Mouse (Mus musculus): ENCODE results near the gene Uso1.
"Not testable (repeated sequence)": the region's sequence is repeated elsewhere in the genome, so short reads cannot be mapped to it uniquely, and the experiment has no call there.

The Uso1 gene

DNA sequence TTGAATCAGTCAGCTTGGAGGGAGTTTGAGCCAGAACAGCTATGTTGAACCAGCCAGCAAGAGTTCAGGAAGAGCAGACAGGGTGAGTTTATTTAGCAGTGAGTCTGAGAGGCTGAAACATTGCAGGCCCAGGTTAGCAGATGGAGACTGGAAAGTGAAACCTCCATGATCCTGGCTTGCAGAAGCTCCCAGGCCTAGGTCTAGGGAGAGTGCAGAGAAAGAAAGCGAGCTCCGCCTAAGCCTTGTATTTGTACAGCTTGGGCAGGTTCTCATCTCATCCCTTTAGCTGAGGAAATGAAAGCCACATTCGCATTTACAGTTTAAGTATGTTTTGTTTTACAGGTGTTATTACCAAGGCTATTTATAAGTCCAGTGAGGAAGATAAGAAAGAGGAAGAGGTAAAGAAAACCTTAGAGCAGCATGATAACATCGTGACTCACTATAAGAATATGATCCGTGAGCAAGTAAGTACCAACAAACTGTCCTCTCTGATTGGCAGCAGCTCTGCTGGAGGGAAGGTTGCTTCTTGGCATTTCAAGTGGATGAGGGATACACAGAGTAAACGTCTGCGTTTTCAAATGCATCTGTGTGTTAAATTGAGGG, 51.2 kb downstream of the Uso1 start:
- DNase-seq (ENCODE audit: extremely low spot score, low spot score) = no peak

- DNase-seq (ENCODE audit: extremely low spot score, low spot score) = not testable (repeated sequence)
These were observed 58.0 kb downstream of the Uso1 start for GRCm38 (mm10) chr5:92195716-92196115.

DNA sequence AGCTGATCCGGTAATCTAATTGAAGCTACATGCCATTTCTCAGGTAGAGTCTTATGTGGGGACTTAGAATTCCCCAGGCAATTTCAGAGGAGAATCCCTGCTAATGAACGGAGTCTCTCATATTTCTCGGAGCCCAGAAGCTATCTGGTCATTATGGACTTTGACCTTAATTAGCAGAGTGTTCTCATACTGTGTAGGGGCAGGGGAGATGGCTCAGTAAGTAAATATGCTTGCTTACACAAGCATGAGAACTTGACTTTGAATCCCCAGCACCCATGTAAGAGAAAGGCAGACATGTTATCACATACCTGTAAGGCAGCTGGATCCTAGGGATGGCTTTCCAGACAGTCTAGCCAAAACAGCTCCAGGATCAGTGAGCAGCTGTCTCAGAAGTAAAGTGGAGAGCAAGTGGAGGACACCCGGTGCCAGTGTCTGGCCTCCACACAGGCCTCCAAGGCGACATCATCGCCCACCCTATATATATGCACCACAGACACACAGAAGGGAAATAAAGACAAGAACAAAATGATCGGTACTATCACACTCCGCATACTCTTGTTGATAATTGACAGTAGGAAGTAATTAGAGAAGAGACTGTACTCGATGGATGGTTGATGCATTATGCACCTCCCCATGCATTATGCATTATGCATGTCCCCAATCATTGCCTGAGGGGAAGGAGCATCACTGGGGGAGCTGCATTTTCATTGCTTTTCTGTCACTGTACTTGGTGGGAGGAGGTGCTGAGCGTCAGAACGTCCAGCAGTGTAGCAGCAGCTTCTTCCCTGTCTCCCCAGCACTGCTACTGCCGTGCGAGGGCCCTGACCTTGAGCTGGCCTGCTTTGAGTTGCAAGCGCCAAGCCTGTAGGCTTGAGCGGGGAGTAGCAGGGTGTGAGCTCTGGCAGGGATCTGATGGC, 59.4 kb downstream of the Uso1 start:
- no peak for DNase-seq (ENCODE audit: extremely low spot score, low spot score)

DNA sequence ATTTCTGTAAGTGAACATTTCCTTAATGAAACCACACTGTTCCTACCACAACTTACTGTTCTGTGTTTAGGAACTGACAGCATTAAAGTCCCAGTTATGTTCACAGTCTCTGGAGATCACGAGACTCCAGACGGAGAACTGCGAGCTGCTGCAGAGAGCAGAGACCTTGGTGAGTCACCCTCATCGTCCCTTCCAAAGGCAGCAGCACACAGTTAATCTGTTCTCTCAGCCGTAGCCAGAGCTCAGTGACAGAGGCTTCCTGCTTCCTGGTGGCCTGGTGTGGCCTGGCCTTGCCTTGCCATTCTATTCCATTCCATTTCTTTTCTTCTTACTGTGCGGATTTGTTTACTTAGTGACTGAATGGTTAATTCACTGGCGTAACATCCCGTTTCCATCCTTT, 60.5 kb downstream of the Uso1 start:
- no peak for DNase-seq (ENCODE audit: extremely low spot score, low spot score)

DNA sequence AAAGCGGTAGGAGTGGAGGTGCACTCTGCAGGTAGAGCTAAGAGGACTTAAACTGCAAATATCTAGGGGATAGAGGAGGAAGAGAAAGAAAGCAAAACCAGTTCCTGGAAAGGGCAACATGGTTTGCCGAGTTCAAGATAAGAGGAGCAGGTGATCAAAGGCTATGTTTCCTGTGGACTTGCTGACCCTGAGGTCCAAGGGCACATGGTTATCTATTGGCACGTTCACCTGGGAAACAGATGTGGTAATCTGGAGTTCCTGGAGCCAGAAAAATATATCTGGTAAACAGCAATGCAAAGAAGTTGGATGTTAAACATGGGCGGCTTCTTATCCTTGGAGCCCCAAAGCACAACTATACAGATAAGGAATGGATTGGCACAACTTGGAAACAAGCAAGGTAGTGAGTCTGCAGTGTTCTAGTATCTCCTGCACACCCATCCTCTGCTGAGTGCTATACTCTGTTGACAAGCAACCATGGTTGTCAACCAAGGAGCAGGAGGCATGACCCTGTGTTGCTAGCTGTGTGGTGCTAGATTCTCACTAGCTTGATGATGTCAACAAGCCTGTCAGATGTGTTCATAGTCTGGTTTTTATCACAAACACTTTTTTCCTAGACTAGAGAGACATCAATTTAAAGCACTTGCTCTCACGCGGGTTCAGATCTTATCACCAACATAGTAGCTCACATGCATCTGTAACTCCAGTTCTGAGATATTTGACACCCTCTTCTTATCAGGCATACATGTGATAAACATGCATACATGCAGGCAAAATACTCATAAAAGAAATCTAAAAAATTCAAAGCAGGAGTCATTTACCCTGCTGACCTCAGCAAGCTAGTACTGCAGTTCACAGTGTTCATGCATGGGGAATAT, 66.7 kb downstream of the Uso1 start:
- no peak for DNase-seq (ENCODE audit: extremely low spot score, low spot score)

DNA sequence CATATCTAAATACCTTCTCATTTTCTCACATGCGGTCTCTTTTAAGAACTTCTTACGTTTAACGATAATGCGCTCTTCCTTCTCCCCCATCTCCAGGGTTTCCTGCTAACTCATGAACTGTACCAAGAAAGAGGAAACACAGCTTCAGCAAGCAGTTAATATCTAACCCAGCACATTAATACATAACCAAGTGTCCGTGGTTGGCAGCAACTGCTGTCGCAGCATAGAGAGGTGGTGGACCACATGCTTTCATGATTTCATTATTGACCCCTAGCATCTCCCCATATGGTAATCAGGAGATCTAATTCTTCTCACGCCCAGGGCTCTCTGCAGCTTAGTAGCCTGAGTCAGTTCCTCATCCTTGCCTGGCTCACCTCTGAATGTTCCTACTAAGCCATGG, 67.4 kb downstream of the Uso1 start:
- no peak for DNase-seq (ENCODE audit: extremely low spot score, low spot score)

DNA sequence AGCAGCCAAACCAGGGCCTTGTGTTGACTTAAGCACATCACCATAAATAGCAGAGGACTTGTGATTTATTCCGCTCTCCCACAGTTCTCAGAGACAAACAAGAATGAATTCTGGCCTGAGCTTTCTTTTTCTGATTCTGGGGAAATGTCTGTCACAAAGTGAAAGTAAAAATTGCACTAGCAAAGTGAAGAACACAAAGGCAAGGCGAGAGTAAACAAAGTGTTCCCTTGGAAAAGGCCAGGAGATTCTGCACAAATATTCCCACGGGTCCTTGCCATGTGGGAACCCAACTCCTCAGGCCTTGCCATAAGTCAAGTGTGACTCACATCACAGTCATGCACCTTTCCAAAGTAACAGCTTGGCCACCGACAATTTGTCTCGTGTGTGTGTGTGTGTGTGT, 68.0 kb downstream of the Uso1 start:
- DNase-seq (ENCODE audit: extremely low spot score, low spot score) = no peak

DNA sequence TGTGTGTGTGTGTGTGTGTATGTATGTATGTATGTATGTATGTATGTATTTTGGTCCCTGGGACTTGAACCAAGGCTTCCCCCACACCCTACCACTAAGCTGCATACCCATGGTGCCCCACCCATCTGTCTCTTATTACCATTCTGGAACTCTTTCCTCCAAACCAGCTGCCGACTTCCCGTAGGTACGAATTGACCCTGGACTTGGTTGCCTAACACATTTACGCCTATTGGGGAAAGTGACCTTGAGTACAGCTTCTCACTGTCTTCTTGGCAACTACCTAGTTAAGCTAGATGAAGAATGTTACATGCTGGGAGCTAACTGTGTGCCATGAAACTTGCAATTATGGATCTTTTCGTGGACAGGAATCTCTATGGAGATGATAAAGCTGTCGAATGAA, 68.4 kb downstream of the Uso1 start:
- DNase-seq (ENCODE audit: extremely low spot score, low spot score) = no peak

DNA sequence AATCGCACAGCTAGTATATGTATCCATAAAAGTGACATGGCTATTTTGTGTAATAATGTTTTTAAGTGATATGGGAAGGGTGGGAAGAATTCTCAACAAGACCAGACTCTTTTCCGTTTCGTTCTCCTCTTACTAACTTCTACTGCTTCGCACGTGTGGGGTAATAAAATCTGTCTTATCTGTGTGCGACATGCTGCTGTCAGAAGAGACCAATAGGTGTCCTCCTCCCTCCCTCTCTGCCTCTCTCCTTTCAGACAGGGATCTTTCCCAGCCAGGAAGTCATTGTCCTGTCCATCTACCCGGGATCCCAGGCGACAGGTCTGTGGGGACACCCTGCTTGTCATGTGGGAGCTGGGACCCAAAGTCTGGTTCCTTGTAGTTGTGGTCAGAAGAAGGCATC, 72.5 kb downstream of the Uso1 start:
- DNase-seq (ENCODE audit: extremely low spot score, low spot score) = no peak

GRCm38 (mm10) chr5:92212231-92212630, 74.5 kb downstream of the Uso1 start:
- no peak for DNase-seq (ENCODE audit: extremely low spot score, low spot score)

DNA sequence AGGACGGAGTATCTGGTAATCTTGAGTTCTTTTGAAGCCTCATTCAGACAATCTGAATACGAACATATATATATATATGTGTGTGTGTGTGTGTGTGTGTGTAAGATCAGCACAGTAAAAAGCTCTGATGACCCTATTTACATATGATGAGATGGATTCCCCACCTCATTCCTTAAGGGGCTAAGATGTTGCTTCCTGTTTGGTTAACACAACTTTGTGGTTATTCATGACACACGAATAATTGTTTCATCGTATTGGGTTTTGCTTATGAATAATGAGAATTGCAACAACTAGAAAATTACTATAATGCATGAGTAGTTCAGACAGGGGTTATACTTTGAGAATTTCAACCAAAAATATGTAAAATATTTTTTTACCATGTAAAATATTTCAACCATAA, 77.6 kb downstream of the Uso1 start, which contains the start of gene U90926:
TSS of gene U90926 (minus strand) at position 101 of the 400 bp plus-strand sequence.
- DNase-seq (ENCODE audit: extremely low spot score, low spot score) = no peak

- DNase-seq (ENCODE audit: extremely low spot score, low spot score) = no peak
These were observed 81.4 kb downstream of the Uso1 start for GRCm38 (mm10) chr5:92218915-92219793.

DNA sequence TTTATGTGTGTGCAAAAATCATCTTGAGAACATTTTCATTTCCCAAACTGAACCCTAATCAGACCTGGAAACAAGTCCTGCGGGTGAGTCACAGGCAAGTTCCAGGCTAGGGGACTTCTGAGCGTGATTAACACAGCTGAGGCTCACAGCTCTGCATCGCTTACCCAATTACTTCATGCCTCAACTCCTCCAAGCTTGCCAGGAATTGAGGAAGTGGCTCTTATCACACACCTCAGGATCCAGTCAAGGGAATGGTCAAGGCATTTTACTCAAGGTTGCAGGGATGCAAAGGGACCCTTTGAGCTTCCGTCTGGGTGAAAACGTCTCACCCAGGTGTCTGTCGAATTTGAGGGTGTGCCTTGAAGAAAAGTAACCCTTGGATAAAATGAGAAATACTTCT, 82.1 kb downstream of the Uso1 start:
- no peak for DNase-seq (ENCODE audit: extremely low spot score, low spot score)

DNA sequence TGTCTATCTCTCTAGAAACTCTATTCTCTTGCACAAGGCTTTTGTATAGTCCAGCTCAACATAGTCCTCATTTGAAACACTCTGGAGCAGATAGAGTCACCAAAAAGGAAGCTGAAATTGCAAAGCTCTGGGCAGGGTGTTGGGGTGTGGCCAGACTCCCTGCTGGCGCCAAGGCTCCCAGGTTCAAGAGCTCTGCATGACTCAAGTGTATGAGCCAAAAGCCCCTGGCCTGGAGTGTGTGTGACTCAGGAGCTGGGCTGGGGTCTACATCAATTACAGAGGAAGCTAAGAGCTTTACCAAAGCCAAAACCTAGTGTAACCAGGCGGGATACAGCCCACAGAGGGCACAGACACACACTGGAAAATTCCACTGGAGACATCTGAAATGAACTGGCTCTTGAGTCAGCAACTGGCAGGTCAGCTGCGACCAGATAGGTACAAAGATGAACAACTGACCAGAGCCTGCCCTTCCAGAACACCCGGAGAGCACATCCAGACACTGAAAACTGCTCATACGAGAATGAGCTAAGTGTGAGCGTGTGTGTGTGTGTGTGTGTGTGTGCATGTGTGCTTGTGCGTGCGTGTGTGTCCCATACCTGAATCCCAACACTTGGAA, 82.7 kb downstream of the Uso1 start:
- DNase-seq (ENCODE audit: extremely low spot score, low spot score) = no peak

- no peak for DNase-seq (ENCODE audit: extremely low spot score, low spot score)
These were observed 90.0 kb downstream of the Uso1 start for GRCm38 (mm10) chr5:92227782-92228181.

- no peak for DNase-seq (ENCODE audit: extremely low spot score, low spot score)
These were observed 91.0 kb downstream of the Uso1 start for GRCm38 (mm10) chr5:92228776-92229175.

GRCm38 (mm10) chr5:92229514-92229913, 91.8 kb downstream of the Uso1 start:
- no peak for DNase-seq (ENCODE audit: extremely low spot score, low spot score)

DNA sequence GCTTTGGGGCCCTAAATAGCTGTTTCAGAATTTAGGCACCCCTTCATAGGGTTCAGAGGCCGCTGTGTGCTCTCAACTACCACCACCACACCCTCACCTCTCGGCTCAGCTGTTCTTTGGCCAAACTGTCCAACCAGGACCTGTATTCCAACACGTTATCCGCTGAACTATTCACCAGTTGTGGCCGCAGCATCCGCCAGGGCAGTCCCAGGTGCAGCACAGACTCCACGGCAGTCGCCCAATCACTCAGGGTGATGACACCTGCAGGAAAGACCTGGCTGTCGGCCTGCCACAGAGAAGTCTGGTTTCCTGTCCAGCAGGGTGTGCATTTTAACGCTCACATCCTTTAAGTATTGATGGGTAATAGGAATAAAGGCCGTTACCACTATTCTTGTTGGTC, 92.6 kb downstream of the Uso1 start:
- DNase-seq (ENCODE audit: extremely low spot score, low spot score) = no peak

- DNase-seq (ENCODE audit: extremely low spot score, low spot score) = no peak
These were observed 94.1 kb downstream of the Uso1 start for GRCm38 (mm10) chr5:92231836-92232235.

GRCm38 (mm10) chr5:92233366-92233765, 95.6 kb downstream of the Uso1 start:
- DNase-seq (ENCODE audit: extremely low spot score, low spot score) = no peak
